Mouse (Mus musculus): Measurements from ENCODE around the gene Gab2. TPM values are rescaled to one million over a fixed set of nuclear protein-coding genes. Genes with fewer than 3 reads are reported as not detected.

Gab2 gene
- polyA plus RNA-seq, 1 experiment from 2014 or later: 7.6 TPM

GRCm38 (mm10) chr7:97333113-97333898 is 251.9 kb downstream of the Gab2 start:
- ATAC-seq (ENCODE audit: low read depth): no peak
- 84% methylated on average over 6 of the region's 6 CpGs for WGBS
- no peak overlapping the region for H3K9ac ChIP-seq (ENCODE audit: low read depth, low read length)
- no peaks in the 10 kb centered on the region for H3K36me3 ChIP-seq (ENCODE audit: control insufficient read depth, insufficient read depth, low read length)
- DNase-seq (ENCODE audit: low spot score): no peak
- no peak overlapping the region for H3K27ac ChIP-seq (replicated peaks; ENCODE audit: low read depth, low read length)
- H3K4me2 ChIP-seq (ENCODE audit: low read depth, low read length): peak overlapping the region; percentile 68
- no peaks in the 10 kb centered on the region for H3K27me3 ChIP-seq (replicated peaks; ENCODE audit: control insufficient read depth, insufficient read depth, low read length)
- peak overlapping the region; percentile 72 for H3K4me3 ChIP-seq (ENCODE audit: low read depth, low read length)
- 0 out of 2 replicates have a peak, but pooled peaks cover 14% of the 10 kb centered on the region for H3K4me1 ChIP-seq (ENCODE audit: control insufficient read depth, insufficient read depth, low read length)
- H3K9me3 ChIP-seq (ENCODE audit: control insufficient read depth, low read length): no peaks in the 10 kb centered on the region

- no peak overlapping the region for H3K9ac ChIP-seq (ENCODE audit: low read depth, low read length)
- ATAC-seq (ENCODE audit: low read depth): no peak
- DNase-seq (ENCODE audit: low spot score): no peak
- no peak overlapping the region for H3K27ac ChIP-seq (replicated peaks; ENCODE audit: low read depth, low read length)
- H3K4me2 ChIP-seq (ENCODE audit: low read depth, low read length): no peak overlapping the region
- no peaks in the 10 kb centered on the region for H3K9me3 ChIP-seq (ENCODE audit: control insufficient read depth, low read length)
- H3K4me1 ChIP-seq (ENCODE audit: control insufficient read depth, insufficient read depth, low read length): 0 out of 2 replicates have a peak, but pooled peaks cover 14% of the 10 kb centered on the region
- 71% methylated on average over 2 of the region's 2 CpGs for WGBS
- H3K36me3 ChIP-seq (ENCODE audit: control insufficient read depth, insufficient read depth, low read length): no peaks in the 10 kb centered on the region
- no peak overlapping the region for H3K4me3 ChIP-seq (ENCODE audit: low read depth, low read length)
- no peaks in the 10 kb centered on the region for H3K27me3 ChIP-seq (replicated peaks; ENCODE audit: control insufficient read depth, insufficient read depth, low read length)
Measured at GRCm38 (mm10) chr7:97334406-97334805, 253.0 kb downstream of the Gab2 start.

- no peak overlapping the region for H3K9ac ChIP-seq (ENCODE audit: low read depth, low read length)
- ATAC-seq (ENCODE audit: low read depth) (no peak), DNase-seq (ENCODE audit: low spot score) (no peak)
- 0 out of 2 replicates have a peak, but pooled peaks cover 5% of the 10 kb centered on the region for H3K4me1 ChIP-seq (ENCODE audit: control insufficient read depth, insufficient read depth, low read length)
- no peaks in the 10 kb centered on the region for H3K27me3 ChIP-seq (replicated peaks; ENCODE audit: control insufficient read depth, insufficient read depth, low read length)
- 88% methylated on average over 1 of the region's 1 CpGs for WGBS
- H3K4me2 ChIP-seq (ENCODE audit: low read depth, low read length): no peak overlapping the region
- no peak overlapping the region for H3K4me3 ChIP-seq (ENCODE audit: low read depth, low read length)
- no peak overlapping the region for H3K27ac ChIP-seq (replicated peaks; ENCODE audit: low read depth, low read length)
- no peaks in the 10 kb centered on the region for H3K36me3 ChIP-seq (ENCODE audit: control insufficient read depth, insufficient read depth, low read length)
- H3K9me3 ChIP-seq (ENCODE audit: control insufficient read depth, low read length): no peaks in the 10 kb centered on the region
Measured at GRCm38 (mm10) chr7:97336678-97337077, 255.3 kb downstream of the Gab2 start.

GRCm38 (mm10) chr7:97338593-97338992 is 257.2 kb downstream of the Gab2 start:
- Histone ChIP-seq H3K9ac (ENCODE audit: low read depth, low read length) (no peak overlapping the region), H3K27ac (replicated peaks; ENCODE audit: low read depth, low read length) (no peak overlapping the region), H3K4me3 (ENCODE audit: low read depth, low read length) (no peak overlapping the region), H3K4me1 (ENCODE audit: control insufficient read depth, insufficient read depth, low read length) (no peaks in the 10 kb centered on the region), H3K27me3 (replicated peaks; ENCODE audit: control insufficient read depth, insufficient read depth, low read length) (no peaks in the 10 kb centered on the region), H3K4me2 (ENCODE audit: low read depth, low read length) (no peak overlapping the region), H3K9me3 (ENCODE audit: control insufficient read depth, low read length) (no peaks in the 10 kb centered on the region), H3K36me3 (ENCODE audit: control insufficient read depth, insufficient read depth, low read length) (no peaks in the 10 kb centered on the region)
- no peak for ATAC-seq (ENCODE audit: low read depth)
- 84% methylated on average over 4 of the region's 4 CpGs for WGBS
- no peak for DNase-seq (ENCODE audit: low spot score)

GRCm38 (mm10) chr7:97339623-97340022 is 258.2 kb downstream of the Gab2 start:
- WGBS: 92% methylated on average over 7 of the region's 7 CpGs
- DNase-seq (ENCODE audit: low spot score) (no peak), ATAC-seq (ENCODE audit: low read depth) (no peak)
- H3K9ac ChIP-seq (ENCODE audit: low read depth, low read length): no peak overlapping the region
- no peaks in the 10 kb centered on the region for H3K27me3 ChIP-seq (replicated peaks; ENCODE audit: control insufficient read depth, insufficient read depth, low read length)
- H3K4me2 ChIP-seq (ENCODE audit: low read depth, low read length): no peak overlapping the region
- H3K9me3 ChIP-seq (ENCODE audit: control insufficient read depth, low read length): no peaks in the 10 kb centered on the region
- H3K36me3 ChIP-seq (ENCODE audit: control insufficient read depth, insufficient read depth, low read length): no peaks in the 10 kb centered on the region
- H3K4me1 ChIP-seq (ENCODE audit: control insufficient read depth, insufficient read depth, low read length): no peaks in the 10 kb centered on the region
- no peak overlapping the region for H3K4me3 ChIP-seq (ENCODE audit: low read depth, low read length)
- H3K27ac ChIP-seq (replicated peaks; ENCODE audit: low read depth, low read length): no peak overlapping the region

DNA sequence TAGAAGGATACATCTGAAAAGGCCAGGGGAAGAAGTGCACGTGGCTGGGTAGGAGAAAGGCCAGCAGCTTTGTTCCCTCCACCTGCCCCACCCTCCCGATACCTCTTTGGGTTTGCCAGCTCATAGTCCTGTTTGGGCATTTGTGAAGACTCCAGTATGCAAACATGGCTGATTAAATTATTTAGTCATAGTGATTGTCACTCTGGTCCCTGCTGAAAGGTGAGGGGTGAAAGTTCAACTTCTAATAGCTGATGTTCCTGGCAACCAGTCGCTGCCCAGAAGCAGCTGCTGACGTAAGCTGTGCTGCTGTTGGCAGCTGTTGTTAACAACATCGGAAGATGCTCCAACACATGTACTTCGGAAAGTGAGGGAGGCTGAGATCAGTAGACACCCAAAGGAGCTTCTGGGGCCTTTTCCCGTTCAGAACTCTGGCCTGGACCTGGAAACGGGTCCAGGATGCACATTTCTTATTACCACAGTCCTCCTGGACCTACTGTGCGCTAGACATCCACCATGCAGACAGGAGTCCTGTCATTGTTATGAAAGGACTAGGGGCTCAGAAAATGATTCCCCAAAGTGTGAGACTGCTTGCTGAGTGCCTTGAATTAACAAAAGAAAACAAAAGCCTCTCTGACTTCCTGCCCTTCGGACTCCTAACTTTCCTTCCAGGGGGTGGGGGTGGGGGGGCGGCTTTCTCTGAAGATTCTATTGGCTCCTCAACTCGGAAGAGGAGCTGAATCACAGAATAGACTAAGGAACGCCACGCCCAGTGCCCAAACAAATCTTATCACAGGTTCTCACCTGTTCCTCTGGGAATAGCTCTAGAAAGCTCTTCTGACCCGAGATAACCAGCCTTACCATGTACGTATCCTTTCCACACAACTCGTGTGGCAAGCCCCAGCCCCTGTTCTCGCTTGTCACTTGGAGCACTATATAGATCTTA is 259.8 kb downstream of the Gab2 start:
- Histone ChIP-seq H3K4me3 (ENCODE audit: low read depth, low read length) (no peak overlapping the region), H3K36me3 (ENCODE audit: control insufficient read depth, insufficient read depth, low read length) (no peaks in the 10 kb centered on the region), H3K4me2 (ENCODE audit: low read depth, low read length) (no peak overlapping the region), H3K27me3 (replicated peaks; ENCODE audit: control insufficient read depth, insufficient read depth, low read length) (no peaks in the 10 kb centered on the region), H3K9me3 (ENCODE audit: control insufficient read depth, low read length) (no peaks in the 10 kb centered on the region), H3K4me1 (ENCODE audit: control insufficient read depth, insufficient read depth, low read length) (peaks cover 9% of the 10 kb centered on the region), H3K9ac (ENCODE audit: low read depth, low read length) (no peak overlapping the region), H3K27ac (replicated peaks; ENCODE audit: low read depth, low read length) (no peak overlapping the region)
- 68% methylated on average over 18 of the region's 18 CpGs for WGBS
- no peak for ATAC-seq (ENCODE audit: low read depth)
- no peak for DNase-seq (ENCODE audit: low spot score)

GRCm38 (mm10) chr7:97342961-97343360 is 261.6 kb downstream of the Gab2 start:
- no peaks in the 10 kb centered on the region for H3K9me3 ChIP-seq (ENCODE audit: control insufficient read depth, low read length)
- ATAC-seq (ENCODE audit: low read depth) (no peak), DNase-seq (ENCODE audit: low spot score) (peak; percentile 23)
- H3K27me3 ChIP-seq (replicated peaks; ENCODE audit: control insufficient read depth, insufficient read depth, low read length): no peaks in the 10 kb centered on the region
- H3K4me2 ChIP-seq (ENCODE audit: low read depth, low read length): no peak overlapping the region
- no peaks in the 10 kb centered on the region for H3K36me3 ChIP-seq (ENCODE audit: control insufficient read depth, insufficient read depth, low read length)
- no peak overlapping the region for H3K9ac ChIP-seq (ENCODE audit: low read depth, low read length)
- H3K27ac ChIP-seq (replicated peaks; ENCODE audit: low read depth, low read length): no peak overlapping the region
- WGBS: 74% methylated on average over 2 of the region's 2 CpGs
- H3K4me1 ChIP-seq (ENCODE audit: control insufficient read depth, insufficient read depth, low read length): peaks cover 9% of the 10 kb centered on the region
- H3K4me3 ChIP-seq (ENCODE audit: low read depth, low read length): no peak overlapping the region

- ATAC-seq (ENCODE audit: low read depth) (no peak), DNase-seq (ENCODE audit: low spot score) (no peak)
- no peaks in the 10 kb centered on the region for H3K36me3 ChIP-seq (ENCODE audit: control insufficient read depth, insufficient read depth, low read length)
- peaks cover 9% of the 10 kb centered on the region for H3K4me1 ChIP-seq (ENCODE audit: control insufficient read depth, insufficient read depth, low read length)
- H3K4me3 ChIP-seq (ENCODE audit: low read depth, low read length): no peak overlapping the region
- H3K9me3 ChIP-seq (ENCODE audit: control insufficient read depth, low read length): no peaks in the 10 kb centered on the region
- H3K27me3 ChIP-seq (replicated peaks; ENCODE audit: control insufficient read depth, insufficient read depth, low read length): no peaks in the 10 kb centered on the region
- H3K9ac ChIP-seq (ENCODE audit: low read depth, low read length): no peak overlapping the region
- no peak overlapping the region for H3K27ac ChIP-seq (replicated peaks; ENCODE audit: low read depth, low read length)
- H3K4me2 ChIP-seq (ENCODE audit: low read depth, low read length): no peak overlapping the region
- 75% methylated on average over 2 of the region's 2 CpGs for WGBS
Measured at GRCm38 (mm10) chr7:97344655-97345054, 263.3 kb downstream of the Gab2 start.

Measured in embryonic facial prominence, embryonic 14.5 days (tissue).